Mouse (Mus musculus): ENCODE data around the gene Hmcn2.

DNA sequence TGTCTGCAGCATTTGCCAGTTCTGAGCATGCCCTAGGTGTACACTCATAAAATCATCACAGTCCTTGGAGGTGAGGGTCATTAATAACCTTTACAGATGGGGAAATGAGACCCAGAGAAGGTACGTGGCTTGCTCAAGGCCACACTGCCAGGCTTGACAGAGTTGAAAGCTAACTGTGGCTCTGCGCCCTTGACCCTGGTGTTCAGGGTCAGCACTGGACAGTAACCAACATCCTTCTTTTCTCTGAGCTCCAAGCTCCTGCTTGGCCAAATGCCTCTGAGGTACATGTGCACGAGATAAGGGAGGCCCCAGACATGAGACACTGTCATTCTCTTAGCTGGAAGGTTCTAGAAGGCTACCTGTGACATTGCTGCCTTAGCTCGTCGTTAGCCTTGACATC lies 42.6 kb downstream of the Hmcn2 start:
- TF ChIP-seq CTCF (IDR thresholded peaks at IDR 0.05; ENCODE audit: extremely low read depth, insufficient read length, insufficient replicate concordance, low read depth, low read length) (no peak), POLR2A (IDR thresholded peaks at IDR 0.05; ENCODE audit: low read depth, low read length) (no peak)
